Mouse (Mus musculus): ENCODE results near the gene Tmem175. TPM values are rescaled to one million over a fixed set of nuclear protein-coding genes. Genes with fewer than 3 reads are reported as not detected.

Gene Tmem175
- polyA plus RNA-seq (2017; shearing (Covaris generic)) = 25.9 TPM

GRCm38 (mm10) chr5:108629634-108630483 lies at the start of gene Tmem175, which contains the start of gene Gak:
Tmem175 (plus strand) TSS chr5:108629770.
Gak (minus strand) TSS chr5:108629755.

GRCm38 (mm10) chr5:108659698-108660631 lies 30.4 kb downstream of the Tmem175 start, which contains the start of gene Idua:
Idua (plus strand) TSS chr5:108660331.

GRCm38 (mm10) chr5:108668977-108669936 lies 39.7 kb downstream of the Tmem175 start, which contains the start of gene Dgkq:
Dgkq (minus strand) TSS chr5:108669672.

GRCm38 (mm10) chr5:108675251-108675816 lies 45.8 kb downstream of the Tmem175 start, which contains the start of gene Slc26a1:
Slc26a1 (minus strand) TSS chr5:108675569.

GRCm38 (mm10) chr5:108692271-108692670 lies 62.7 kb downstream of the Tmem175 start, which contains the start of gene Fgfrl1:
Fgfrl1 (plus strand) TSS chr5:108692382.

Other genes starting within 250 kb of the Tmem175 start
- not detected for gene Pde6b, start 241.4 kb upstream of the Tmem175 start, polyA plus RNA-seq (2017; shearing (Covaris generic))
- 101 TPM for gene Atp5k, start 195.3 kb upstream of the Tmem175 start, polyA plus RNA-seq (2017; shearing (Covaris generic))
- not detected for gene Mfsd7a, start 180.9 kb upstream of the Tmem175 start, polyA plus RNA-seq (2017; shearing (Covaris generic))
- gene Pcgf3, start 168.5 kb upstream of the Tmem175 start, polyA plus RNA-seq (2017; shearing (Covaris generic)) = 12.6 TPM
- gene Cplx1, start 79.7 kb upstream of the Tmem175 start, polyA plus RNA-seq (2017; shearing (Covaris generic)) = not detected
- gene Gak, start within 50 bp of the Tmem175 start, polyA plus RNA-seq (2017; shearing (Covaris generic)) = 176 TPM
- 29.0 TPM for gene Idua, start 30.6 kb downstream of the Tmem175 start, polyA plus RNA-seq (2017; shearing (Covaris generic))
- 20.1 TPM for gene Dgkq, start 39.9 kb downstream of the Tmem175 start, polyA plus RNA-seq (2017; shearing (Covaris generic))
- gene Slc26a1, start 45.8 kb downstream of the Tmem175 start, polyA plus RNA-seq (2017; shearing (Covaris generic)) = 0.10 TPM
- 4.8 TPM for gene Fgfrl1, start 62.6 kb downstream of the Tmem175 start, polyA plus RNA-seq (2017; shearing (Covaris generic))
- not detected for gene Rnf212, start 145.2 kb downstream of the Tmem175 start, polyA plus RNA-seq (2017; shearing (Covaris generic))
- not detected for gene Tmed11, start 165.6 kb downstream of the Tmem175 start, polyA plus RNA-seq (2017; shearing (Covaris generic))
- gene Vmn2r8, start 179.1 kb downstream of the Tmem175 start, polyA plus RNA-seq (2017; shearing (Covaris generic)) = not detected
- 0.06 TPM for gene Vmn2r9, start 222.8 kb downstream of the Tmem175 start, polyA plus RNA-seq (2017; shearing (Covaris generic))

All from effector memory CD4-positive, alpha-beta T cell, adult 5 months (primary cell).